Mouse (Mus musculus) heart, adult 2 months (tissue): Measurements from ENCODE around the gene Adpgk.

Experiments used
- CTCF ChIP-seq: fragments of 200-600 bp; IDR thresholded peaks from 2 replicates; pipeline ENCODE4 v1.8.1; 2022; ENCODE audit warnings: antibody characterized with exemption, mild to moderate bottlenecking, moderate library complexity
- EP300 ChIP-seq: fragments of 200-500 bp; IDR thresholded peaks from 2 replicates; pipeline ENCODE4 v1.6.1; 2011; ENCODE audit warnings: low read depth, low read length, control low read depth; ENCODE audit not compliant: insufficient read depth
- POLR2A ChIP-seq: fragments of 200-500 bp; IDR thresholded peaks from 2 replicates; pipeline ENCODE4 v1.6.1; 2011; ENCODE audit warnings: mild to moderate bottlenecking, low read depth, low read length, control low read depth; ENCODE audit not compliant: insufficient read depth

DNA sequence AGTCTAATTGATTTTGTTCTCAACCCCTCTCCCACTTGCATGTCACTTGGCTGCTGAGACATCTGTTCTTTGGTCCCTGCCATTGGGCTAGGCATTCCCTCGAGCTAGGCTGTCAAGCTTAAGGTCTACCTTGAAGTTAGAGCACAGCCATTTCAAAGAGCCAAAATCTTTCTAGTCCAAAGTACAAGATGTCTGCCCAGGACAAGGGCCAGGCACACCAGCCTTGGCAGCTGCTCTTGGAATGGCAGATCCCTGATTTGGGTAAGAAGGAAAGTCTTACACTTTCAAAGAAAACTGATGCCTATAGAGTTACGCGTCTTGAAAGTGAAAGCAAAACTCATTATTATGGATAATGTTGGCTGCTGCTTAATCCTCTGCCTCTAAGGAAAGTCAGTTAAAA, 24.8 kb downstream of the Adpgk start:
- no peak for TF ChIP-seq POLR2A
- no peak for TF ChIP-seq CTCF
- TF ChIP-seq EP300: no peak
